Mouse (Mus musculus): ENCODE measurements around the gene Olfr792. TPM values are rescaled to one million over a fixed set of nuclear protein-coding genes. Genes with fewer than 3 reads are reported as not detected.

Olfr792 gene
- total RNA-seq (2021) = not detected in 2 replicates
- long read RNA-seq = 0 reads

DNA sequence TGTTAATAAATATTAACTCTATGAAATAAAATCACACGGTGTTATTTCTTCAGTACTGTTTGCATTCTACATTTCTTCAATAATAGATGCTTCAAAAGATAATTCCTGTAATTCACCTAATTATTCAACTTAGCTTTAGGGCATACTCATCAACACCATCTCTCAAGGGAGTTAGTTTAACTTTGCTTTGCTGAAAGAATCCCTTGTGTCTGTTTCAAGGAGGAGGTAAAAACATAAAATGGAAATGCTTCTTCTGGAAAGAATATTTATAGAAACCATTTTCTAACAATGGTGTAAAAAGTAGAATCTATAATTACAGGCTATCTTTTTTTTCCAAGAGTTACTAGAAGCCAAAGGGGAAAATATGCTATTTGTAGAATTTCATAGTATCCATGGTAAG lies at the start of gene Olfr792:
Gene Olfr792 (plus strand): TSS at position 301 of the 400 bp plus-strand sequence.
- DNase-seq = no peak

DNA sequence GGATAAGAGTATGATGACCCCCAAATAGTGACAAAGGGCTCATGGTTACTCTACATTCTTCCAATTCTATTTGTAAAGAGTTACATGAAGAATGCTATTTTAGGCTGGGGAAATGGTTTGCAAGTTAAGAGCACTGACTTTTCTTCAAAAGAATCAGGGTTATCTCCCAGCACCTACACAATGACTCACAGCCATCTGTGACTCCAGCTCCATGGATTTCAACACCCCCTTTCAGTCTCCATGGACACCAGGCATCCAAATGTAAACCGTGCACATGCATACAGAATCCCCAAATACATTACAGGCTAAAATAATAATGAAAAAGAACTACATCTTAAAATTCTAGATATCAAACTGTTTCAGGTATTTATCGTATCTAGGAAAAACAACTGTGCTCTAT lies 48.9 kb upstream of the Olfr792 start:
- no peak for DNase-seq

DNA sequence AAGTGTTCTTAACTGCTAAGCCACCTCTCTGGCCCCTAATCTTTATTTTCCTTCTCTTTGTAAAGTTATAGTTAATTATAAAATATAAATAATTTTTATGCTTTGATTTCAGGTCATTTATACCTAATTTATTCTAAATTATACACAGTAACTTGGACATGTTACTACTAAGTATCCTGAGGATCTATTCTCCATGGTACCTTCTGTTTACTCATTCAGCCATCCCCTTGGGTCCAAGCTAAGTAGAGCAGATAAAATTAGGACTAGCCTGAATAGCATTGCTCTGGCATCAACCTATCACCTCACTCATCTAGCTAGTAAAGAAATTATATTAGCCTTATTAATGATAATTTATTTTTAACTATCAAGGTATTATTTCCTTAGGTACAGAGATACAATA lies 40.8 kb upstream of the Olfr792 start, which contains the start of gene Olfr790:
Gene Olfr790 (plus strand): TSS at position 301 of the 400 bp plus-strand sequence.
- DNase-seq = no peak

DNA sequence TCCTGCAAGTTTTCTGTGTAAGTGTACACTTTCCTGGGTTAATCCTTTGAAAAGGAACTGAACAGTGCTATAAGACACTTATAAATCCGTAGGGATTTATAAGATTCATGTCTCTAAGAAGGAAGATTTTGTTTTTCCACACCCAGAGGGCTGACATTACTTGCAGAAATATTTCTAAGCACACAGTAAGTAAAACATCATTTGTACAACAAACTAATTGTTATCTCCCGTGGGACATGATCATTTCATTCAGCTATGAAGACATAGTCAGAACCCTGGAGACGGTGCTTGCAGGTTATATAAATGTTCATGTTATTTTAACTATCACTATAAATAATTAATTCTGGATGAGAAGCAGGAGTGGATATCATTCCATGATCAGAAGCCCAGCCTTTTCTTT lies 17.5 kb upstream of the Olfr792 start, which contains the start of gene Olfr791:
Gene Olfr791 (plus strand): TSS at position 301 of the 400 bp plus-strand sequence.
- no peak for DNase-seq

DNA sequence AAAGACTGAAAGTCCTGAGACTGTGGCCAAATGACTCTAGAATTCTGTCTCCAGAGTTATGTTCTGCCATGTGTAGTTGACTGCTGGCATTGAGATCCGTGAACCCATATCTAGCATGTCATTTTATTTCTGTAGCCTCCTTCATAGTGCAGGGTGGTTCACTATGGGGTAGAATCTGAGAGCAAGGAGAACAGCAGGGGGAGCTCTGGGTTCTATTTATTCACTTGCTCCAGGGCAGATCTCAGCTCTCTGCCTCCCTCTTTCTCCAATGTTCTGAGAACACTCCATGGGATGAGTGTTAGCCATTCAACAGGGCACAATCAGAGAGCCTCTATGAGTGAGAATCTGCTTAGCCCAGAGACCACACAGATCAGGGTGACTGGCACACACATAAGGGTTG lies 10.4 kb downstream of the Olfr792 start:
- DNase-seq = no peak

DNA sequence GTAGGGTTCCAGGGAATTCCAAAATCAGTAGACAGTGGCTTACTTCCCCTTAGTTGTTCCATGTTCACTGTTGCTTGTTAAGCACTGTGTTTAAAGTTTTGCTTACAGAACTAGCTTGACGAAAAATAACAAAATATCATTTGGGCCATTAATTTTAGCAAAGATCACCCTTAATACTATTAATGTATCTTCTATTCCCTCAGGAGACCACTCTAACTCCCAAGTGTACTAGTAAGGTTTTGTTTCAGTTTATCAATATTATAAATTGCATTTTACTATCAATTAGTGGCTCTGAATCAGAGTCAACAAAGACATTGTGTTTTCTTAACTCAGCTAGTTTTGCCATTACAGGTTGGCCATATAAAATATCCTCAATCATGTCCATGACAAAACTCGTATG lies 28.4 kb downstream of the Olfr792 start, which contains the start of gene Olfr794:
Gene Olfr794 (plus strand): TSS at position 301 of the 400 bp plus-strand sequence.
- DNase-seq = no peak

DNA sequence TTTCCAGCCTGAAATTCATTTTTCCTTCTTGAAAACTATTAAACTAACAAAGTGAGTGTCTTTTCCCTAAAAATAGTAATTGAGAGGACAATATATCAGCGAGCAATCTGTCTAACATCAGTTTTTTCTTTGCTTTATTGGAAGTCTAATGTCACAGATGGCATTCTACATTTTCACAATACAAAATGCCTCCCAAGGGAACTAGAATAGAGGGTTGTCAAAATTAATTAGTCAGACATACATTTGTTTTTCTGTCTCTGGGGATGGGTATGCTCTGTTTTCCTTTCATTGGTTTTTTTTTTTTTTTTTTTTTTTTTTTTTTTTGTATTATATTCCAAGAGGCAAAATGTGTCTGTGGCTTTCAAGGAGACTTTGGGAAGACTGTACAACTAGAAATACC lies 38.1 kb downstream of the Olfr792 start:
- DNase-seq = no peak

Small RNA genes lying within 50 kb of the gene (microRNA-seq; reads per million reads assigned to microRNA genes)
- 0 reads per million in 2 experiments for gene Gm23252

Other genes with a start within 250 kb of the Olfr792 start
- gene Olfr780, start 221.0 kb upstream of the Olfr792 start, total RNA-seq (2021) = not detected in 2 replicates
- not detected in 2 replicates for gene Olfr781, start 210.3 kb upstream of the Olfr792 start, total RNA-seq (2021)
- not detected in 2 replicates for gene Olfr782, start 190.3 kb upstream of the Olfr792 start, total RNA-seq (2021)
- not detected in 2 replicates for gene Olfr784, start 155.1 kb upstream of the Olfr792 start, total RNA-seq (2021)
- not detected in 2 replicates for gene Olfr785, start 133.7 kb upstream of the Olfr792 start, total RNA-seq (2021)
- not detected in 2 replicates for gene Olfr786, start 111.9 kb upstream of the Olfr792 start, total RNA-seq (2021)
- not detected in 2 replicates for gene Olfr787, start 77.3 kb upstream of the Olfr792 start, total RNA-seq (2021)
- gene Olfr788, start 68.2 kb upstream of the Olfr792 start, total RNA-seq (2021) = not detected in 2 replicates
- gene Olfr789, start 54.4 kb upstream of the Olfr792 start, total RNA-seq (2021) = not detected in 2 replicates
- not detected in 2 replicates for gene Olfr790, start 40.7 kb upstream of the Olfr792 start, total RNA-seq (2021)
- gene Olfr791, start 17.4 kb upstream of the Olfr792 start, total RNA-seq (2021) = not detected in 2 replicates
- not detected in 2 replicates for gene Olfr794, start 28.5 kb downstream of the Olfr792 start, total RNA-seq (2021)
- gene Olfr796, start 73.4 kb downstream of the Olfr792 start, total RNA-seq (2021) = not detected in 2 replicates
- not detected in 2 replicates for gene Olfr798, start 88.8 kb downstream of the Olfr792 start, total RNA-seq (2021)
- not detected in 2 replicates for gene Olfr799, start 98.3 kb downstream of the Olfr792 start, total RNA-seq (2021)
- gene Olfr800, start 118.5 kb downstream of the Olfr792 start, total RNA-seq (2021) = not detected in 2 replicates
- gene Olfr801, start 134.7 kb downstream of the Olfr792 start, total RNA-seq (2021) = not detected in 2 replicates
- gene Olfr802, start 149.0 kb downstream of the Olfr792 start, total RNA-seq (2021) = not detected in 2 replicates
- gene Olfr803, start 155.1 kb downstream of the Olfr792 start, total RNA-seq (2021) = not detected in 2 replicates
- not detected in 2 replicates for gene Olfr804, start 164.0 kb downstream of the Olfr792 start, total RNA-seq (2021)
- gene Olfr805, start 190.2 kb downstream of the Olfr792 start, total RNA-seq (2021) = not detected in 2 replicates
- gene Olfr806, start 202.8 kb downstream of the Olfr792 start, total RNA-seq (2021) = not detected in 2 replicates
- gene Olfr807, start 218.6 kb downstream of the Olfr792 start, total RNA-seq (2021) = not detected in 2 replicates
- not detected in 2 replicates for gene Olfr808, start 226.3 kb downstream of the Olfr792 start, total RNA-seq (2021)
- gene Olfr809, start 235.5 kb downstream of the Olfr792 start, total RNA-seq (2021) = not detected in 2 replicates

Data from adrenal gland, postnatal 25 days (tissue).